Mouse (Mus musculus): ENCODE data around the gene Cabp7. TPM values are rescaled to one million over a fixed set of nuclear protein-coding genes. Genes with fewer than 3 reads are reported as not detected.
A peak's percentile ranks its signal among the peaks of the same experiment; 100 is the strongest.
"Not testable (repeated sequence)": the region's sequence is repeated elsewhere in the genome, so short reads cannot be mapped to it uniquely, and the experiment has no call there.

Cabp7 gene
- total RNA-seq, 1 experiment from 2014 or later: 0.15 TPM

GRCm38 (mm10) chr11:4747285-4747684 is 707 bp upstream of the Cabp7 start:
- no peak for DNase-seq

GRCm38 (mm10) chr11:4745969-4746368 is 609 bp downstream of the Cabp7 start:
- DNase-seq: no peak

GRCm38 (mm10) chr11:4744691-4745090 is 1.9 kb downstream of the Cabp7 start:
- DNase-seq: no peak

- no peak for DNase-seq
These were observed 5.8 kb downstream of the Cabp7 start for GRCm38 (mm10) chr11:4740785-4741184.

GRCm38 (mm10) chr11:4738719-4739118 is 7.9 kb downstream of the Cabp7 start:
- DNase-seq: no peak

- no peak for DNase-seq
These were observed 8.9 kb downstream of the Cabp7 start for GRCm38 (mm10) chr11:4737682-4738081.

GRCm38 (mm10) chr11:4736355-4736754 is 10.2 kb downstream of the Cabp7 start:
- no peak for DNase-seq

GRCm38 (mm10) chr11:4734179-4734578 is 12.4 kb downstream of the Cabp7 start:
- DNase-seq: no peak

GRCm38 (mm10) chr11:4731781-4732180 is 14.8 kb downstream of the Cabp7 start:
- DNase-seq: no peak

- peak; percentile 74 for DNase-seq
These were observed 15.7 kb downstream of the Cabp7 start for GRCm38 (mm10) chr11:4730913-4731312.

GRCm38 (mm10) chr11:4730096-4730495 is 16.5 kb downstream of the Cabp7 start:
- DNase-seq: no peak

GRCm38 (mm10) chr11:4729603-4730002 is 17.0 kb downstream of the Cabp7 start:
- DNase-seq: peak; percentile 89

- peak; percentile 63 for DNase-seq
These were observed 24.9 kb downstream of the Cabp7 start for GRCm38 (mm10) chr11:4721728-4722127.

GRCm38 (mm10) chr11:4720900-4721580 is 25.5 kb downstream of the Cabp7 start:
- DNase-seq: no peak

- DNase-seq: peak; percentile 69
These were observed 26.2 kb downstream of the Cabp7 start for GRCm38 (mm10) chr11:4720393-4720792.

GRCm38 (mm10) chr11:4719961-4720360 is 26.6 kb downstream of the Cabp7 start:
- DNase-seq: peak; percentile 78

- peak; percentile 52 for DNase-seq
These were observed 28.0 kb downstream of the Cabp7 start for GRCm38 (mm10) chr11:4718548-4718947.

GRCm38 (mm10) chr11:4716530-4717236 is 29.9 kb downstream of the Cabp7 start:
- no peak for DNase-seq

- DNase-seq: no peak
These were observed 31.0 kb downstream of the Cabp7 start for GRCm38 (mm10) chr11:4715596-4715995.

GRCm38 (mm10) chr11:4714727-4715126 is 31.9 kb downstream of the Cabp7 start:
- no peak for DNase-seq

GRCm38 (mm10) chr11:4712822-4713221 is 33.8 kb downstream of the Cabp7 start:
- DNase-seq: no peak

GRCm38 (mm10) chr11:4710188-4710587 is 36.4 kb downstream of the Cabp7 start:
- not testable (repeated sequence) for DNase-seq

GRCm38 (mm10) chr11:4705178-4705577 is 41.4 kb downstream of the Cabp7 start:
- DNase-seq: no peak
